Mouse (Mus musculus): Measurements from ENCODE around the gene Gm29276.
"Not testable (repeated sequence)": the region's sequence is repeated elsewhere in the genome, so short reads cannot be mapped to it uniquely, and the experiment has no call there.

The Gm29276 gene

GRCm38 (mm10) chrY:42582150-42582549 lies at the start of gene Gm29276:
Gene Gm29276, minus strand, starts transcription at chrY:42582250.
- DNase-seq (ENCODE audit: low spot score in 2 of 2), result not testable (repeated sequence)
